Mouse (Mus musculus): Measurements from ENCODE around the gene Atf7.

The Atf7 gene

GRCm38 (mm10) chr15:102552599-102552998, 72.7 kb downstream of the Atf7 start:
- DNase-seq (ENCODE audit: low spot score in 2 of 2), result no peak

GRCm38 (mm10) chr15:102547478-102547877, 77.8 kb downstream of the Atf7 start:
- no peak for DNase-seq (ENCODE audit: low spot score in 2 of 2)

- DNase-seq (ENCODE audit: low spot score in 2 of 2), result no peak
Measured at GRCm38 (mm10) chr15:102546677-102547427, 78.4 kb downstream of the Atf7 start.

- DNase-seq (ENCODE audit: low spot score in 2 of 2), result no peak
Measured at GRCm38 (mm10) chr15:102546246-102546645, 79.0 kb downstream of the Atf7 start.

GRCm38 (mm10) chr15:102544801-102545200, 80.5 kb downstream of the Atf7 start:
- DNase-seq (ENCODE audit: low spot score in 2 of 2), result no peak

- no peak for DNase-seq (ENCODE audit: low spot score in 2 of 2)
Measured at GRCm38 (mm10) chr15:102533926-102534325, 91.3 kb downstream of the Atf7 start.

GRCm38 (mm10) chr15:102532106-102532900, 93.0 kb downstream of the Atf7 start:
- no peak for DNase-seq (ENCODE audit: low spot score in 2 of 2)

GRCm38 (mm10) chr15:102531586-102531985, 93.7 kb downstream of the Atf7 start:
- no peak for DNase-seq (ENCODE audit: low spot score in 2 of 2)

GRCm38 (mm10) chr15:102530566-102530965, 94.7 kb downstream of the Atf7 start:
- no peak for DNase-seq (ENCODE audit: low spot score in 2 of 2)

- DNase-seq (ENCODE audit: low spot score in 2 of 2), result no peak
Measured at GRCm38 (mm10) chr15:102528396-102528795, 96.9 kb downstream of the Atf7 start.

- DNase-seq (ENCODE audit: low spot score in 2 of 2), result no peak
Measured at GRCm38 (mm10) chr15:102527936-102528335, 97.3 kb downstream of the Atf7 start.

GRCm38 (mm10) chr15:102526111-102527002, 98.9 kb downstream of the Atf7 start:
- DNase-seq (ENCODE audit: low spot score in 2 of 2), result no peak

- DNase-seq (ENCODE audit: low spot score in 2 of 2), result peak; percentile 57 to 77
Measured at GRCm38 (mm10) chr15:102524892-102525485, 100.3 kb downstream of the Atf7 start, which contains the start of gene Npff. TSS of gene Npff (minus strand) at chr15:102524942.

- no peak for DNase-seq (ENCODE audit: low spot score in 2 of 2)
Measured at GRCm38 (mm10) chr15:102521480-102521879, 103.8 kb downstream of the Atf7 start.

- DNase-seq (ENCODE audit: low spot score in 2 of 2), result no peak
Measured at GRCm38 (mm10) chr15:102520416-102520815, 104.8 kb downstream of the Atf7 start.

GRCm38 (mm10) chr15:102519211-102520141, 105.8 kb downstream of the Atf7 start:
- DNase-seq (ENCODE audit: low spot score in 2 of 2), result no peak

GRCm38 (mm10) chr15:102518859-102519201, 106.4 kb downstream of the Atf7 start:
- no peak for DNase-seq (ENCODE audit: low spot score in 2 of 2)

- DNase-seq (ENCODE audit: low spot score in 2 of 2), result peak; percentile 99 to 100
Measured at GRCm38 (mm10) chr15:102517976-102518858, 107.0 kb downstream of the Atf7 start, which contains the start of gene Tarbp2. TSS of gene Tarbp2 (plus strand) at chr15:102518192.

- no peak for DNase-seq (ENCODE audit: low spot score in 2 of 2)
Measured at GRCm38 (mm10) chr15:102517631-102517975, 107.7 kb downstream of the Atf7 start.
